ENCODE assay signal across 26 mouse cellular contexts in genomic region chr1:37647066-37647465, GRCm38 (mm10).
"Had no signal": no experiment of that assay in that cellular context is flagged by ENCODE, and none has a peak within 500 bp of the region (broad histone marks: within the 10 kb centered on the region; RNA-seq: fewer than 3 reads in every experiment).

No protein-coding gene starts in this region.

- H3K27ac ChIP-seq: embryonic facial prominence, embryonic 10.5 days; embryonic facial prominence, embryonic 12.5 days; embryonic facial prominence, embryonic 13.5 days; embryonic facial prominence, embryonic 15.5 days; forebrain, embryonic 10.5 days; forebrain, embryonic 12.5 days; forebrain, embryonic 13.5 days; forebrain, embryonic 15.5 days; gastrocnemius, adult 2 months; heart, adult 2 months had no signal

- H3K9ac ChIP-seq: embryonic facial prominence, embryonic 12.5 days; embryonic facial prominence, embryonic 13.5 days; embryonic facial prominence, embryonic 15.5 days; forebrain, embryonic 12.5 days; forebrain, embryonic 13.5 days; forebrain, embryonic 15.5 days had no signal

- DNase-seq: cerebellum, adult 8-10 months; cerebellum, adult 9-10 months; cerebellum, adult 9-11 months; cerebellum, postnatal 10 days; cerebellum, postnatal 14 days; cerebellum, postnatal 25 days; cerebellum, postnatal 36 days; embryo, embryonic 11 days; gastrocnemius, adult 2 months; gastrocnemius, postnatal 10 days; gastrocnemius, postnatal 14 days; gastrocnemius, postnatal 25 days; gastrocnemius, postnatal 36 days; heart, adult 18-20 months; heart, adult 2 months had no signal

- H3K9me3 ChIP-seq: embryonic facial prominence, embryonic 10.5 days; embryonic facial prominence, embryonic 12.5 days; embryonic facial prominence, embryonic 13.5 days; embryonic facial prominence, embryonic 15.5 days; forebrain, embryonic 10.5 days; forebrain, embryonic 12.5 days; forebrain, embryonic 13.5 days; forebrain, embryonic 15.5 days had no signal

- H3K27me3 ChIP-seq: embryonic facial prominence, embryonic 12.5 days; embryonic facial prominence, embryonic 13.5 days; embryonic facial prominence, embryonic 15.5 days; forebrain, embryonic 12.5 days; forebrain, embryonic 13.5 days; forebrain, embryonic 15.5 days had no signal

- H3K4me2 ChIP-seq: embryonic facial prominence, embryonic 12.5 days; embryonic facial prominence, embryonic 13.5 days; embryonic facial prominence, embryonic 15.5 days; forebrain, embryonic 12.5 days; forebrain, embryonic 13.5 days; forebrain, embryonic 15.5 days had no signal

- H3K4me1 ChIP-seq: embryonic facial prominence, embryonic 10.5 days; embryonic facial prominence, embryonic 12.5 days; embryonic facial prominence, embryonic 13.5 days; embryonic facial prominence, embryonic 15.5 days; forebrain, embryonic 10.5 days; forebrain, embryonic 12.5 days; forebrain, embryonic 13.5 days; forebrain, embryonic 15.5 days had no signal

- H3K36me3 ChIP-seq: embryonic facial prominence, embryonic 10.5 days; embryonic facial prominence, embryonic 12.5 days; embryonic facial prominence, embryonic 13.5 days; embryonic facial prominence, embryonic 15.5 days; forebrain, embryonic 10.5 days; forebrain, embryonic 12.5 days; forebrain, embryonic 15.5 days had no signal

- ATAC-seq: forebrain, embryonic 13.5 days; forebrain, embryonic 14.5 days; forebrain, embryonic 15.5 days; forebrain, embryonic 16.5 days had no signal

- H3K4me3 ChIP-seq: embryonic facial prominence, embryonic 10.5 days; embryonic facial prominence, embryonic 12.5 days; embryonic facial prominence, embryonic 13.5 days; embryonic facial prominence, embryonic 15.5 days; erythroblast, embryonic 14.5 days; forebrain, embryonic 10.5 days; forebrain, embryonic 12.5 days; forebrain, embryonic 13.5 days; forebrain, embryonic 15.5 days; gastrocnemius, adult 2 months; heart, adult 2 months had no signal
